ENCODE assay signal across 22 mouse cellular contexts in the genomic region with DNA sequence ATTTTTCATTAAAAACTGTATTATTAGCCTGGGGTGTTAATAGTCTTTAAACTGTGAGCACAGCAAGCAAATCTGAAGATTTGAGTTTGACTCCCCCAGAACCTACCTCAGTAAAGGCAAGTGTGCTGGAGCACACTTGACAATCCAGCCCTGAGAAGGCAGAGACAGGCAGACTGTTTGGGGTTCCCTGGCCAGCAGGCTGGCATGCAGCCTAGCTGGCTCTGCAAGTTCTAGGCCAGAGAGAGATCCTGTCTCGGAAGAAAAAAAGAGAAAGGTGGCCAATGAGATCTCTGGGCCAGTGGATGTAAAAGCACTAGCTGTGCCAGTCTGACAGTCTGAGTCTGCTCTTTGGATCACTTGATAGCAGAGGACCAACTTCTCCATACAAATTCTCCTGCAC. TPM values are rescaled to one million over a fixed set of nuclear protein-coding genes. Genes with fewer than 3 reads are reported as not detected.
DNase-seq lines count a peak whose midpoint lies in the region; ATAC-seq and TF ChIP-seq lines count a peak whose summit lies in the region.
"Had no signal": no experiment of that assay in that cellular context is flagged by ENCODE, and none has a peak within 500 bp of the region (broad histone marks: within the 10 kb centered on the region; RNA-seq: fewer than 3 reads in every experiment).

No protein-coding gene starts in this region.

- 36% methylated on average over 1 of the region's 1 CpGs for WGBS in kidney, adult 2 months
- WGBS in kidney, embryonic 16.5 days = 72% methylated on average over 1 of the region's 1 CpGs

- peak; percentile 51 for DNase-seq in adrenal gland, postnatal 10 days
- DNase-seq in adrenal gland, adult (ENCODE audit: inconsistent age in 2 of 2, low spot score in 1 of 2) = no peak
- peak; percentile 60 for DNase-seq in kidney, adult 2 months
- peak; percentile 57 for DNase-seq in adipocyte (ENCODE audit: low spot score)
- DNase-seq in cerebellum, adult 9-11 months = peak; percentile 80
- no peak for DNase-seq in heart, postnatal 14 days
- no peak for DNase-seq in thymus, postnatal 0 days (ENCODE audit: low spot score)
- DNase-seq: heart, postnatal 10 days; layer of hippocampus, adult 9-11 months; lung, postnatal 10 days; spleen, adult 18-20 months; thymus, postnatal 14 days had no signal

- intact Hi-C loops in heart, postnatal 14 days (cut with DNase I) = loop anchor here (2.0 to 5.0 kb wide), 2 partner anchors 58 to 219 kb away; no protein-coding TSS in a partner anchor

- no peaks in the 10 kb centered on the region for H3K36me3 ChIP-seq in kidney, adult 2 months (ENCODE audit: control insufficient read depth, insufficient read depth, low read length)
- no peaks in the 10 kb centered on the region for H3K36me3 ChIP-seq in kidney, embryonic 16.5 days (ENCODE audit: insufficient read depth, low read length)
- H3K36me3 ChIP-seq: embryonic facial prominence, embryonic 13.5 days; heart, embryonic 10.5 days; limb, embryonic 12.5 days; liver, embryonic 15.5 days; stomach, embryonic 15.5 days had no signal

- H3K9me3 ChIP-seq in kidney, embryonic 16.5 days (ENCODE audit: low read length) = no peaks in the 10 kb centered on the region
- H3K9me3 ChIP-seq: embryonic facial prominence, embryonic 13.5 days; heart, embryonic 10.5 days; liver, embryonic 15.5 days; stomach, embryonic 15.5 days had no signal

- TF ChIP-seq CTCF in kidney, adult 2 months (conservative IDR thresholded peaks at IDR 0.05; ENCODE audit: insufficient read depth, insufficient read length, low read depth, low read length) = no peak

- no peak overlapping the region for H3K4me3 ChIP-seq in kidney, adult 2 months (ENCODE audit: insufficient read depth, low read depth, low read length)
- H3K4me3 ChIP-seq in kidney, embryonic 16.5 days (ENCODE audit: low read length) = no peak overlapping the region
- H3K4me3 ChIP-seq: embryonic facial prominence, embryonic 13.5 days; heart, embryonic 10.5 days; limb, embryonic 12.5 days; liver, embryonic 15.5 days; stomach, embryonic 15.5 days had no signal

- ATAC-seq in kidney, embryonic 16.5 days (ENCODE audit: low FRiP score, low TSS enrichment) = no peak
- ATAC-seq: forebrain, embryonic 16.5 days; intestine, embryonic 16.5 days had no signal

- no peak overlapping the region for H3K4me2 ChIP-seq in kidney, embryonic 16.5 days (replicated peaks; ENCODE audit: low read depth, low read length)
- H3K4me2 ChIP-seq: embryonic facial prominence, embryonic 13.5 days; hindbrain, embryonic 14.5 days; limb, embryonic 12.5 days; liver, embryonic 15.5 days; stomach, embryonic 15.5 days had no signal

- no peaks in the 10 kb centered on the region for H3K27me3 ChIP-seq in kidney, adult 2 months (replicated peaks; ENCODE audit: control insufficient read depth, insufficient read depth, low read length)
- no peaks in the 10 kb centered on the region for H3K27me3 ChIP-seq in kidney, embryonic 16.5 days (ENCODE audit: insufficient read depth, low read length)
- H3K27me3 ChIP-seq: CH12.LX; embryonic facial prominence, embryonic 13.5 days; stomach, embryonic 15.5 days had no signal

- H3K27ac ChIP-seq in kidney, adult 2 months (ENCODE audit: insufficient read depth, low read depth, low read length) = no peak overlapping the region
- H3K27ac ChIP-seq in kidney, embryonic 16.5 days (ENCODE audit: low read length) = no peak overlapping the region
- H3K27ac ChIP-seq: embryonic facial prominence, embryonic 13.5 days; heart, embryonic 10.5 days; hindbrain, embryonic 14.5 days; limb, embryonic 12.5 days; liver, embryonic 15.5 days; stomach, embryonic 15.5 days had no signal

- TF ChIP-seq POLR2A in kidney, adult 2 months (IDR thresholded peaks at IDR 0.05; ENCODE audit: low read depth, low read length) = no peak

- H3K9ac ChIP-seq in kidney, embryonic 16.5 days (replicated peaks; ENCODE audit: low read length) = no peak overlapping the region
- H3K9ac ChIP-seq: embryonic facial prominence, embryonic 13.5 days; hindbrain, embryonic 14.5 days; limb, embryonic 12.5 days; liver, embryonic 15.5 days; stomach, embryonic 15.5 days had no signal

- H3K4me1 ChIP-seq in kidney, adult 2 months (ENCODE audit: control insufficient read depth, insufficient read depth, low read length) = no peaks in the 10 kb centered on the region; the same call in 1 of the 2 replicates
- peaks cover 15% of the 10 kb centered on the region; the same call in 1 of the 2 replicates for H3K4me1 ChIP-seq in kidney, embryonic 16.5 days (ENCODE audit: insufficient read depth, low read length)

RNA-seq across cellular contexts. Expression of a gene that starts 32.8 kb away (rescaled TPM):
- 10 to 100 TPM; 45.8 to 46.9 TPM for total RNA-seq in adrenal gland, postnatal 10 days (2021)
- 22.2 and 26.0 TPM in 2 replicates for polyA plus RNA-seq in kidney, adult 2 months (2012; rRNA removed)
- polyA plus RNA-seq in kidney, embryonic 16.5 days (2015; fragmentation: Nextera tagmentation; extraction: Ambion mirVana) = 41.6 and 51.0 TPM in 2 replicates
- total RNA-seq in heart, postnatal 14 days (2021) = 10 to 100 TPM; 28.4 to 31.5 TPM
- 18.1 and 18.2 TPM in 2 replicates for polyA plus RNA-seq in thymus, postnatal 0 days (2015; fragmentation: Nextera tagmentation; extraction: Ambion mirVana)

RNA-seq across cellular contexts. Expression of a gene that starts 33.6 kb away (rescaled TPM):
- 10 to 100 TPM; 47.1 to 64.6 TPM for total RNA-seq in adrenal gland, postnatal 10 days (2021)
- 9.4 and 10.0 TPM in 2 replicates for polyA plus RNA-seq in kidney, adult 2 months (2012; rRNA removed)
- polyA plus RNA-seq in kidney, embryonic 16.5 days (2015; fragmentation: Nextera tagmentation; extraction: Ambion mirVana) = 30.5 and 33.7 TPM in 2 replicates
- total RNA-seq in heart, postnatal 14 days (2021) = 10 to 100 TPM; 46.4 to 46.8 TPM
- 53.5 and 61.4 TPM in 2 replicates for polyA plus RNA-seq in thymus, postnatal 0 days (2015; fragmentation: Nextera tagmentation; extraction: Ambion mirVana)

Comparison
In these comparisons a context has a peak if more than half of its experiments do, and no peak if none do; other contexts are left out.
1. DNase-seq: peak in adrenal gland, postnatal 10 days (single experiment), kidney, adult 2 months (single experiment), adipocyte (single experiment) and cerebellum, adult 9-11 months (single experiment); none in adrenal gland, adult (0 of 2), heart, postnatal 14 days (0 of 2) and thymus, postnatal 0 days (single experiment).